Mouse (Mus musculus) G1E (cell line): ENCODE measurements around the gene Vsir.

Experiments used
- CTCF ChIP-seq: IDR thresholded peaks from 2 replicates; pipeline ENCODE4 v1.5.1; 2012; ENCODE audit warnings: low read depth, low read length, inconsistent platforms, mixed read lengths
- GATA1 ChIP-seq: IDR thresholded peaks from 2 replicates; pipeline ENCODE4 v1.6.1; 2012; ENCODE audit warnings: borderline replicate concordance, low read length, inconsistent platforms, mixed read lengths

DNA sequence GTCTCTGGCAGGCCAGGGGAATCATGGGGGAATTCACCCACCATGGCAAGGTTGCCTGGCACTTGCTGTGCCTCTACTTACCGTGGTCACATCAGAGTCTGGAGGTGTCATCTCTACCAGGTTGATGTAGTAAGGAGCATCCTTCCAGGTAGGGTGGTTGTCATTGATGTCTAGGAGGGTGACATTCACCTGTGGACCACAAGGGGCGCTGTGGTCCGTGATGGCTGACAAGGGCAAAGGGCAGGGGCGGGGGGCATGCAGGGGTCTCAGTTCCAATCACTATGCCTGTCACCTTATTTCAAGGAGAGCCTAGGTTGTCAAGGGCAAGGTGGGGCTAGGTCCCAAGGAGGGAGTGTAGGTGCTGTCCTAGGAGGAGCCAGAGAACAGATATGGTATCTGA, 73.0 kb downstream of the Vsir start:
- TF ChIP-seq CTCF (no peak), GATA1 (no peak)
